Mouse (Mus musculus) monocyte, adult 5-6 weeks (primary cell): ENCODE results near the gene Trap1. TPM values are rescaled to one million over a fixed set of nuclear protein-coding genes. Genes with fewer than 3 reads are reported as not detected.
"Not testable (repeated sequence)": the region's sequence is repeated elsewhere in the genome, so short reads cannot be mapped to it uniquely, and the experiment has no call there.

Experiments
- ATAC-seq: fragments of 153-309, 156-312 bp; replicated peaks from 2 replicates; pipeline ENCODE4 v1.8.0; 2017; ENCODE audit warnings: mild to moderate bottlenecking; ENCODE audit not compliant: low TSS enrichment, insufficient number of reproducible peaks, severe bottlenecking, poor library complexity, low FRiP score
- total RNA-seq: library from RNA; stranded (forward); fragments of 200-1000, 200-491, 200-594 nt; gene quantifications from 3 replicates; pipeline ENCODE4 v1.2.3, GENCODE M21; 2017

The Trap1 gene
- total RNA-seq: 29.8 to 50.5 TPM (median 41.3 TPM) in 3 replicates

GRCm38 (mm10) chr16:4077384-4078061, at the start of gene Trap1:
TSS of gene Trap1 (minus strand) at chr16:4077827.
- peak; percentile 90 for ATAC-seq

- 0 out of 2 replicates have a peak, but pooled peaks have one; percentile 27 for ATAC-seq
These were observed 39.4 kb upstream of the Trap1 start for GRCm38 (mm10) chr16:4117072-4117471.

- ATAC-seq: no peak
These were observed 22.7 kb upstream of the Trap1 start for GRCm38 (mm10) chr16:4100374-4100773.

GRCm38 (mm10) chr16:4097521-4097920, 19.9 kb upstream of the Trap1 start:
- no peak for ATAC-seq

GRCm38 (mm10) chr16:4096898-4097297, 19.3 kb upstream of the Trap1 start:
- no peak for ATAC-seq

- no peak for ATAC-seq
These were observed 18.5 kb upstream of the Trap1 start for GRCm38 (mm10) chr16:4096141-4096540.

- ATAC-seq: no peak
These were observed 9.7 kb upstream of the Trap1 start for GRCm38 (mm10) chr16:4087214-4087913.

GRCm38 (mm10) chr16:4085851-4086387, 8.3 kb upstream of the Trap1 start:
- ATAC-seq: no peak

- ATAC-seq: no peak
These were observed 7.4 kb upstream of the Trap1 start for GRCm38 (mm10) chr16:4085051-4085450.

- ATAC-seq: not testable (repeated sequence)
These were observed 2.8 kb upstream of the Trap1 start for GRCm38 (mm10) chr16:4080419-4080818.

GRCm38 (mm10) chr16:4079656-4080055, 2.0 kb upstream of the Trap1 start:
- no peak for ATAC-seq

GRCm38 (mm10) chr16:4078302-4078701, 675 bp upstream of the Trap1 start:
- not testable (repeated sequence) for ATAC-seq

- no peak for ATAC-seq
These were observed 2.8 kb downstream of the Trap1 start for GRCm38 (mm10) chr16:4074836-4075235.

- ATAC-seq: no peak
These were observed 3.3 kb downstream of the Trap1 start for GRCm38 (mm10) chr16:4074297-4074696.

- peak; percentile 70; the same call in 1 of the 2 replicates for ATAC-seq
These were observed 9.0 kb downstream of the Trap1 start for GRCm38 (mm10) chr16:4068588-4068987.

GRCm38 (mm10) chr16:4064945-4065344, 12.7 kb downstream of the Trap1 start:
- no peak for ATAC-seq

GRCm38 (mm10) chr16:4053811-4054210, 23.8 kb downstream of the Trap1 start:
- no peak for ATAC-seq

- no peak for ATAC-seq
These were observed 25.0 kb downstream of the Trap1 start for GRCm38 (mm10) chr16:4052601-4053000.

GRCm38 (mm10) chr16:4045524-4045923, 32.1 kb downstream of the Trap1 start:
- no peak for ATAC-seq

- ATAC-seq: no peak
These were observed 33.5 kb downstream of the Trap1 start for GRCm38 (mm10) chr16:4044093-4044492.
